Mouse (Mus musculus): Measurements from ENCODE around the gene Sytl1.
A peak's percentile ranks its signal among the peaks of the same experiment; 100 is the strongest.

Gene Sytl1

GRCm38 (mm10) chr4:133247806-133248449, 15.0 kb downstream of the Sytl1 start:
- DNase-seq (ENCODE audit: low read depth, low spot score), result no peak

DNA sequence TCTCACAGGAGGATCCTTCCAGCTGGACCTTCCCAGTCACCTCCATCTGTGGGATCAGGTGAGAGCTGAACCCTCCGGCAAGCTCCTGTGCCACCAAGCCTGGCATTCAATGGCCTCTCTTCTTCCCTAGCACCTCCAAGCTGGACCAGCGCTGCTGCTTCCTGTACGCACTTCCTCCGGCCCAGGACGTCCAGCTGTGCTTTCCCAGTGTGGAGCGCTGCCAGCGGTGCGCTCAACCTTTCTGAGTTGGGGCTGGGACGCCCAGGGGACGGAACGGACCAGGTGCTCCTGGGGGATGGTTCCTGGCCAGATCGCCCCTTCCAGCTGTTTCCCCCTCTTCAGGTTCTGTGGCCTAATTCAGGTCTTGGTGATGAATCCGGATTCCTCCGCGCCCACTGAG, 15.8 kb downstream of the Sytl1 start:
- no peak for DNase-seq (ENCODE audit: low read depth, low spot score)

- no peak for DNase-seq (ENCODE audit: low read depth, low spot score)
These were observed 18.6 kb downstream of the Sytl1 start for GRCm38 (mm10) chr4:133244289-133244688.

DNA sequence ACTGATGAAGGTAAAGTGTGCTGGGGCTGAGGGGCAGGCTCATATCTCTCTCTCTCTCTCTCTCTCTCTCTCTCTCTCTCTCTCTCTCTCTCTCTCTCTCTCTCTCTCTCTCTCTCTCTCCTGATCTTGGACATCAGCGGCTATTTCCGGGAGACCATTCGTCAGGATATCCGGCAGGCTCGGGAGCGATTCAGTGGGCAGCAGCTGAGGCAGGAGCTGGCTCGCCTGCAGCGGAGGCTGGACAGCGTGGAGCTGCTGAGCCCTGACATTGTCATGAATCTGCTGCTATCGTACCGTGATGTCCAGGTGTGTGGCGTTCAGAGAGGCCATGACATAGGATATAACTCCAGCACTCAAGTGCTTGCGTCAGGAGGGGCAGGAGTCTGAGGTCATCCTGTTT, 19.4 kb downstream of the Sytl1 start:
- no peak for DNase-seq (ENCODE audit: low read depth, low spot score)

DNA sequence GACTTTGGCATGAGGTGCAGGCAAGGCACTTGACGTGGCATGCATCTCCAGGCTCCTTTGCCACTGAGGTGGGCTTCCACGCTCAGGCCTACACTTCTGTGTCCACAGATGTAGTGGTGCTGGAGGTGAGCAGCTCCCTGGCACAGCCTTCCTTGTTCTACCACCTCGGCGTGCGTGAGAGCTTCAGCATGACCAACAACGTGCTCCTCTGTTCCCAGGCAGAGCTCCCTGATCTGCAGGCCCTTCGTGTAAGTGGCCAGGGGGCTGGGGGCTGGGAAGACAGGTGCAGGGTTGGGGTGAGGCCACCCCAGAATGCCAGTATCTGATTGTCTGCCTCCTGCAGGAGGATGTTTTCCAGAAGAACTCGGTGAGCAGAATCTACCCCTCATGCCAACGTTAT, 20.2 kb downstream of the Sytl1 start:
- no peak for DNase-seq (ENCODE audit: low read depth, low spot score)

GRCm38 (mm10) chr4:133241910-133242309, 21.0 kb downstream of the Sytl1 start:
- DNase-seq (ENCODE audit: low read depth, low spot score), result no peak

GRCm38 (mm10) chr4:133240934-133241908, 21.7 kb downstream of the Sytl1 start:
- peak; percentile 89 for DNase-seq (ENCODE audit: low read depth, low spot score)

- peak; percentile 27 for DNase-seq (ENCODE audit: low read depth, low spot score)
These were observed 22.4 kb downstream of the Sytl1 start, which contains the start of gene Map3k6 for GRCm38 (mm10) chr4:133240490-133240921. Gene Map3k6 (plus strand): TSS chr4:133240818.

- no peak for DNase-seq (ENCODE audit: low read depth, low spot score)
These were observed 25.0 kb downstream of the Sytl1 start for GRCm38 (mm10) chr4:133237911-133238310.

DNA sequence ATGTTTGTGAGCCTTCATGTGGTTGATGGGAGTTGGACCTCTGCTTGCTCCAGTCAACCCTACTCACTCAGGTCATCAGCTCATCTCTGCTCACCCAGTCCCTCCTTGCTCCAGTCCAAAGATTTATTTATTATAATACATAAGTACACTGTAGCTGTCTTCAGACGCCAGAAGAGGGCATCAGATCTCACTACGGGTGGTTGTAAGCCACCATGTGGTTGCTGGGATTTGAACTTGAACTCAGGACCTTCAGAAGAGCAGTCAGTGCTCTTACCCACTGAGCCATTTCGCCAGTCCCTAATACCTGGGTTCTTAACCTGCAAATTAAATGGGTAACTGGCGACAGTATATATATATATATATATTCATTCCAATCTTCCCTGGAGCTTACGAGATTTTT, 27.5 kb downstream of the Sytl1 start:
- no peak for DNase-seq (ENCODE audit: low read depth, low spot score)

GRCm38 (mm10) chr4:133234771-133235170, 28.1 kb downstream of the Sytl1 start:
- DNase-seq (ENCODE audit: low read depth, low spot score), result no peak

- DNase-seq (ENCODE audit: low read depth, low spot score), result peak; percentile 64
These were observed 29.5 kb downstream of the Sytl1 start for GRCm38 (mm10) chr4:133233285-133233976.

GRCm38 (mm10) chr4:133229582-133229981, 33.3 kb downstream of the Sytl1 start:
- DNase-seq (ENCODE audit: low read depth, low spot score), result no peak

DNA sequence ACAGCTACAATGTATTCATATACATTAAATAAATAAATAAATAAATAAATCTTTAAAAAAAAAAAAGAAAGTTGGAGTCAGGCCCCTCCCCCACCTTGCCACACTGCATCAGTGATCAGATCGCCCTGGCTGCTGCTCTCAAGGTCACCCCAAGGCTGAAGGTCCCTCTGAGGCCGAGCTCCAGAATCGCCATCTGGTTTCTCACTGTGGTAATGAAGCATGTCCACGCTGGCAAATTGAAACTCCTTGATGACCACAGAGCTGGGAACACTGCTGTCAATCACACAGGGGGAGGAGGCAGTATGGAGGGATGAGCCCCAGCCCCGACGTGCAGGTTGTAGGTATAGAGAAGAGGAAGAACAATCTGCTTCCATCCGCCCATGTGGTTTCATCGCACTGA, 35.3 kb downstream of the Sytl1 start:
- DNase-seq (ENCODE audit: low read depth, low spot score), result no peak

DNA sequence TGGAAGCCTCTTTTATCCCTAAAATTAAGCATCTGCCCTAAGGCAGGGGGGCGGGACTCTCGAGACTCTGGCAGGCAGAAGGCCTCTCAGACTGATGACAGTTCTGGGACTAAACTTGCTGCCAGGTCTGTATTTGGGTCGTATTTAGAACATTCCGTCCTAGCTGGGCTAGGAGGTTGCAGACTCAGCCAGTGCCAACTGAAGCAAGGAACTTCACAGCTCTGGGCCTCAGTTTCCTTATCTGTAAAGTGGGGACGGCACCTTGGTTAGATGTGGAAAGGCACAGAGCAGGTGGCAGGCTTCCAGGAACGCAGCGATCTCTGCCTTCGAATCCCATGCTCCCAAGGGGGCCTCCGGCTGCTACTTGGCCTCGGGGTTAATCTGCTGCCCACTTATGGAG, 36.8 kb downstream of the Sytl1 start:
- no peak for DNase-seq (ENCODE audit: low read depth, low spot score)

GRCm38 (mm10) chr4:133223875-133224274, 39.0 kb downstream of the Sytl1 start:
- no peak for DNase-seq (ENCODE audit: low read depth, low spot score)

DNA sequence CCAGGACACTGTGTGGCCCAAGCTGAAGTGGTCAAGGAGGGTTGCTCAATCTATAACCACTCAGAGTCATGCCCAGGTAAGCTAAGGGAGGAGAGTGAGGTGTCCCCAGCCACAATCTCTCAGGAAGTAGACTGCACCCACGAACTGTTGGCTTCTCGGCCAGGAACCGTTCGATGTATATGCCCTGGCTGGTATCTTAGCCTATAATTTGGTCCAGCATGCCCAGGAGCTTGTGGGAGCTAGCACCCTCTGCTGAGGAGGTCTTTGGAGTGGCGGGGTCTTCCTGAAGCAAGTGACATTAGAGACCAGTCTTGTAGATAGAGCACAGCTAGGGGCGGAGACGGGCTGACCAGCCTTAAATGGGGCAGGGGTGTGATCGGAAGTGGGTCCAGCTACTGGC, 41.2 kb downstream of the Sytl1 start:
- DNase-seq (ENCODE audit: low read depth, low spot score), result no peak

GRCm38 (mm10) chr4:133220656-133221055, 42.3 kb downstream of the Sytl1 start:
- peak; percentile 19 for DNase-seq (ENCODE audit: low read depth, low spot score)

DNA sequence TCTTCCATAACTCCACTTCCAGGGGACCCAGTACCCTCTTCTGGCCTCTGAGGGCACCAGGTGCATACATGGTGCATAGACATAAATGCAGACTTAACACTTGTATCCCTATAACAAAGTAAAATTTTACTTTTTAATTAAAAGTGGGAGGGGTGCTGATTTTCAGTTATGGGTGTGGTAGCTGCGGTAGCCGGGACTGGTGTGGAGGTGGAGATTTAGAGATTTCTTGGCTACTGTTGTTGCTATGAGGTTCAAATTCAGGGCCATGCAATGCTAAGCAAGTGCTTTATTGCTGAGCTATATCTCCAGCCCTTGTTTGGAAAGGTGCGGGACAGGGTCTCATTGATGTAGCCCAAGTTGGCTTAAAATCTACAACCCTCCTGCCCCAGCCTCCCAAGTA, 44.2 kb downstream of the Sytl1 start:
- DNase-seq (ENCODE audit: low read depth, low spot score), result no peak

DNA sequence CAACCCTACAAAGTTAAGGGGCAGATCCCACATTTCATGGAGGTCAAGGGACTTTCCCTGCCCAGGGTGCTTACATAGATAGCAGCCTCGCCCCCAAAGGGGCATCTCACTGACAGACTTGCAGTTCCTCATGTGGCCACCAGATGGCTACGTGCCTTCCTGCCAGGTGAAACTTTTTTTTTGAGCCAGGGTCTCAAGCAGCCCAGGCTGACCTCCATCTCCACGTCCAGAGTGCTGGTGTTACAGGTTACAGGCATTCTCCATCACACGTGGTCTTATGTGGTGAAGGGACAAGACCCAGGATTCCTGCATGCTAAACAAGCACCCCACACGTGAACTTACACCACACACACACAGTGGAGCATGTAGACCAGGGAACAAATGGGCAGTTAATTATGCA, 45.3 kb downstream of the Sytl1 start:
- DNase-seq (ENCODE audit: low read depth, low spot score), result peak; percentile 82

GRCm38 (mm10) chr4:133213661-133214060, 49.3 kb downstream of the Sytl1 start:
- DNase-seq (ENCODE audit: low read depth, low spot score), result no peak

- peak; percentile 37 for DNase-seq (ENCODE audit: low read depth, low spot score)
These were observed 49.7 kb downstream of the Sytl1 start for GRCm38 (mm10) chr4:133213268-133213590.

Measured in CD4-positive, CD25-positive, alpha-beta regulatory T cell, adult 2 months (primary cell).